Mouse (Mus musculus) midbrain, embryonic 15.5 days (tissue): ENCODE results near the gene Utrn. TPM values are rescaled to one million over a fixed set of nuclear protein-coding genes. Genes with fewer than 3 reads are reported as not detected.

Source experiments
- ATAC-seq: fragments of 200-750 bp; cut with Nextera tagmentation; replicated peaks from 2 replicates; pipeline ENCODE4 v1.8.0; 2017; ENCODE audit warnings: moderate TSS enrichment
- H3K27ac ChIP-seq: fragments of 300-500 bp; sonication (generic); 2 replicates; pipeline ENCODE4 v1.5.1; 2015; ENCODE audit warnings: mild to moderate bottlenecking, inconsistent platforms
- H3K27me3 ChIP-seq: fragments of 300-500 bp; sonication (generic); replicated peaks from 2 replicates; pipeline ENCODE4 v1.6.1; 2015; ENCODE audit warnings: inconsistent platforms
- H3K36me3 ChIP-seq: fragments of 300-500 bp; sonication (generic); replicated peaks from 2 replicates; pipeline ENCODE4 v1.6.1; 2015; ENCODE audit warnings: inconsistent platforms
- H3K4me1 ChIP-seq: fragments of 300-500 bp; sonication (generic); 2 replicates; pipeline ENCODE4 v1.6.1; 2015; ENCODE audit warnings: inconsistent platforms
- H3K4me2 ChIP-seq: fragments of 300-500 bp; sonication (generic); 2 replicates; pipeline ENCODE4 v1.6.1; 2015; ENCODE audit warnings: inconsistent platforms, mild to moderate bottlenecking, moderate library complexity
- H3K4me3 ChIP-seq: fragments of 300-500 bp; sonication (generic); 2 replicates; pipeline ENCODE4 v1.5.1; 2015; ENCODE audit warnings: mild to moderate bottlenecking, inconsistent platforms
- H3K9ac ChIP-seq: fragments of 300-500 bp; sonication (generic); 2 replicates; pipeline ENCODE4 v1.6.1; 2015; ENCODE audit warnings: mild to moderate bottlenecking, inconsistent platforms
- H3K9me3 ChIP-seq: fragments of 300-500 bp; sonication (generic); 2 replicates; pipeline ENCODE4 v1.6.1; 2016; ENCODE audit warnings: inconsistent platforms
- WGBS: fragments of 180-500 bp; shearing (Covaris S2); methylation state at CpG from one replicate; pipeline ENCODE4 v1.1.7; 2015; ENCODE audit warnings: mixed read lengths; 5-methylcytosine and 5-hydroxymethylcytosine counted together
- polyA plus RNA-seq: library from polyadenylated mRNA; unstranded; fragments of >200 nt; fragmentation: Nextera tagmentation; extraction: Ambion mirVana; gene quantifications from 2 replicates; pipeline ENCODE4 v1.2.1, GENCODE M21; 2015

The Utrn gene
- polyA plus RNA-seq, 1 experiment from 2014 or later, result 19.7 TPM

DNA sequence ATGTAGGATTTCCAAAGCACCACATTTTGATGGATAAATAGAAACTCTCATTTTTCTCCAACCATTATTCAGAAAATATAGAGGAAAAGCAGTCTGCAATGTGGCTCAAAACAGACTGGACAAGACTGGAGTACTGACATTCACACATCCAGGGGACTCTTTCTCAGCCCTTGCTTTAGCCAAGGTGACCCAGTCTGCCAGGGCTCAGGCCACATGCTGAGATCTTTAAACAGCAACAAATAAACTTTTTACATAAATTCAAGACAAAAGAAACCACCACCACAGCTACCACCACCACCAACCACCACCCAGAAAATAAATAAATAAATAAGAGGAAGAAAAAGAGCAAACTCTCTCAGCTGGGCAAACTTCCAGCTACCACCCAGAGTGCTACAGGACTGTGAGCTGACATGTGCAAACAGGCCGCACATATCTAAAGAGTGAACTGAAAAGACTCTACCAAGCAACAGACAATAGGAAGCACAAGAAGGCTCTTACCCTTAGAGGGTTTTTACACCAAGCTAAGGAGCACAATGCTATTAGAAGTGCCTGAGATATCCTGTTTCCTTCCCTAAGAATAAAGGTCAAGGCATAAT is 319.1 kb downstream of the Utrn start:
- Histone ChIP-seq H3K9ac (no peak overlapping the region), H3K4me3 (no peak overlapping the region), H3K9me3 (no peaks in the 10 kb centered on the region), H3K36me3 (no peaks in the 10 kb centered on the region), H3K4me1 (peaks cover 12% of the 10 kb centered on the region), H3K27ac (no peak overlapping the region), H3K27me3 (no peaks in the 10 kb centered on the region), H3K4me2 (no peak overlapping the region)
- WGBS, result 21% methylated on average over 1 of the region's 1 CpGs
- ATAC-seq, result no peak

DNA sequence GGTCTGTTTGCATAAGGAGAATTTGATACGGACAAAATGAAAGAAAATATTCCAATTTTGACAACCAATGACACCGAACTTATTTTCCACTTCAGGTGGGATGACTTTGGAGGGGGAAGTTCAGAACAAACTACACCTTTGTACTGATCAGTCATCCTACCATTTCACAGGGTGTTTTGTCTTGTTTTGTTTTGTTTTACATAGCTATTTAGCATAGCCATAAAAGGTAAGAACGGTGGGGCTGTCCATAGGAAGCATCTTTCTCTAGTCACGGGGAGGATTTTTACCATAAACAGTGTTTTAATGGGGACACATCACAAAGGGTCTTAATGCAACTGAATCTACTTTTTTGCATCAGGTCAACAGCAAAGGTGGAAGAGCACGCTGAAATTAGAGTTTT is 319.9 kb downstream of the Utrn start:
- no peaks in the 10 kb centered on the region for H3K9me3 ChIP-seq
- H3K36me3 ChIP-seq, result no peaks in the 10 kb centered on the region
- H3K27me3 ChIP-seq, result no peaks in the 10 kb centered on the region
- H3K27ac ChIP-seq, result no peak overlapping the region
- no peak overlapping the region for H3K4me2 ChIP-seq
- ATAC-seq, result no peak
- peaks cover 12% of the 10 kb centered on the region for H3K4me1 ChIP-seq
- no peak overlapping the region for H3K4me3 ChIP-seq
- no peak overlapping the region for H3K9ac ChIP-seq
- WGBS, result 19% methylated on average over 5 of the region's 5 CpGs

DNA sequence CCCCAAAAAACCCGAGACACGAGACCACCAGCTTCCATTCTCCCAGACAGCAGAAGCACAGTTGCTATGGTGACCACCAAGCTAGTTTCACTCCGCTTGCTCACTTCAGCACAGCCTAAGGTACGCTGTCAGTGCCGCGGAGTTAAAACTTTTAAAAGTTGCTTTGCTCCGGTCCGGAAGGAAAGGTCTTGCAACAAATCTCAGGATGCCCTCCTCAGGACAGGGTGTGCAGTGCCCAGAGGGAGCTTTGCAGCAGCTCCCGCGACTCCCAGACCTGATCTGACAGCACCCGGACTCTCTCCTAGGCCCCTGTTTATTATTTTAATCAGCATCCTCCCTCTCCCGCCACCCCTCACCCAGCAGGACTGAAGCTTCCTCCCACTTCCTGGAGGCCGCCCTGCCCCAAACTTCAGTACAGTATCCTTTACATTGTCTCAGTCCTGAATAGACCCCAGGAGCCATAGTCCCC is 320.5 kb downstream of the Utrn start:
- H3K9me3 ChIP-seq, result no peaks in the 10 kb centered on the region
- no peaks in the 10 kb centered on the region for H3K27me3 ChIP-seq
- H3K4me3 ChIP-seq, result peak overlapping the region; percentile 19
- H3K27ac ChIP-seq, result no peak overlapping the region
- peak; percentile 94 for ATAC-seq
- no peaks in the 10 kb centered on the region for H3K36me3 ChIP-seq
- WGBS, result 1% methylated on average over 13 of the region's 13 CpGs
- peak overlapping the region; percentile 42 for H3K4me2 ChIP-seq
- H3K9ac ChIP-seq, result no peak overlapping the region
- peaks cover 12% of the 10 kb centered on the region for H3K4me1 ChIP-seq

DNA sequence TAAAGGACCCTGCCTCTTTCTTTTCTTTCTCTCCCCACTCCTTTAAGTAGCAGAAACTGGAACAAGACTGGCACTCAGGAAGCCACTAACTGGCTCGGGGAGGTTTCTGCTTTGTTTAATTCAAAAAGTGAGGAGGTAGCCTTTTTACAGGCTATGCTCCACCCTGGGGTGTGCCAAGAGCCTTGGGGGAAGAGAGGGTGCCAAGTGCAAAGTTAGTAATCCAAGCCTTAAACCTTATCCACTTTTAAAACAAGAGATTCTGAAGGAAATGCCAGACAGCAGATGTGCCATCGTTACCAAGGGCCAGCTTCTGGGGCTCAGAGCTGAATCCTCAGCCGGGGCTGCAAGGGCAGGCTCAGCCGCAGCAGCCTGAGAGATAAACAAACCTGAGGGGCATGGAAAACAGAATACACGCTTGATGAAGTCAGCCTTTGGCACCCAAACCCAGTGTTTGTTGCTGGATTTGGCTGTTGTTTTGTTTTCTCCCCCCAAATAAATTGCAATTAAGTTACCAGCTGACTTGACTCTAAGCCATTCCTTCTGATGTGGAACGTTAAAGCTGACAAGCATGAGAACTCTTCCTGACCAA is 322.0 kb downstream of the Utrn start:
- Histone ChIP-seq H3K4me3 (no peak overlapping the region), H3K27ac (no peak overlapping the region), H3K27me3 (no peaks in the 10 kb centered on the region), H3K9ac (no peak overlapping the region), H3K36me3 (no peaks in the 10 kb centered on the region), H3K4me2 (no peak overlapping the region; the same call in 1 of the 2 replicates), H3K9me3 (no peaks in the 10 kb centered on the region), H3K4me1 (peaks cover 12% of the 10 kb centered on the region)
- ATAC-seq, result 0 out of 2 replicates have a peak, but pooled peaks have one; percentile 19
- 44% methylated on average over 6 of the region's 6 CpGs for WGBS

DNA sequence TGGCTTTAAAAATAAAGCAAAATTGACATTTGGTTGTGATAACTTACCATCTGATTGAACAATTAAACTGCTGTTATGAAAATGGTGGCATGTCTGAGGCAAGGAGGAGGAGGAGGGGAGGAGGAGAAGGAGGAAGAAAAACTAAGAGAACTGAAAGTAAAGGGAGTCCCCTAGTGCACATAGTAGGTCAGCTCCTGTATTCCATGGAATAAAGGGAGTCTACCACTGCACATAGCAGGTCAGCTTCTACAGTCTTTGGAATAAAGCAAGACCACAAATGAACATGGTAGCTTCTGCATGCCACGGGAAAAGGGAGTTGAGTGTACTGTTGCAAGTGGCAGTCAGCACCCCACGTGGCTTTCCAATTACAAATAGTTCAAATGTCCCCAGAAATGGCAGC is 323.7 kb downstream of the Utrn start:
- 82% methylated on average over 2 of the region's 2 CpGs for WGBS
- no peaks in the 10 kb centered on the region for H3K27me3 ChIP-seq
- H3K9me3 ChIP-seq, result no peaks in the 10 kb centered on the region
- no peak overlapping the region for H3K9ac ChIP-seq
- no peak overlapping the region for H3K4me2 ChIP-seq
- no peaks in the 10 kb centered on the region for H3K36me3 ChIP-seq
- no peak overlapping the region for H3K27ac ChIP-seq
- no peak for ATAC-seq
- no peak overlapping the region for H3K4me3 ChIP-seq
- peaks cover 12% of the 10 kb centered on the region for H3K4me1 ChIP-seq

DNA sequence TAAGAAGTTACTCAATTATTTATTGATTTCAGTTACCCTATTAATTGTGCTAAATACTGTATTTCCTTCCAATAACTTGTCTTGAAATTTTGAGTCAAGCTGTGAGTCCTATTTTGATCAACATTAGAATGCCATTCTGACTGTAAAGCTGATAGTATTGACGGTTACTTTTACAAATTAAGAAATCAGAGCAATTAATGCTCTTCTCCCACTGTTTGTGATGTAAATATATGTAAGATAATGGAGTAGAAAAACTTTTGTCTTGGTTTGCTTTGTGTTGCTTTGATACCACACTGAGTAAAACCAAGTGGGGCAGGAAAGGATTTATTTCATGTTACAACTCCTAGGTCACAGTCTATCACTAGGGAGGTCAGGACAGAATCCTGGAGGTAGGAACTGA is 327.4 kb downstream of the Utrn start:
- Histone ChIP-seq H3K27ac (no peak overlapping the region), H3K4me2 (no peak overlapping the region), H3K4me1 (no peaks in the 10 kb centered on the region), H3K27me3 (no peaks in the 10 kb centered on the region), H3K9me3 (no peaks in the 10 kb centered on the region), H3K9ac (no peak overlapping the region), H3K36me3 (no peaks in the 10 kb centered on the region), H3K4me3 (no peak overlapping the region)
- ATAC-seq, result no peak
- WGBS, result 72% methylated on average over 1 of the region's 1 CpGs

DNA sequence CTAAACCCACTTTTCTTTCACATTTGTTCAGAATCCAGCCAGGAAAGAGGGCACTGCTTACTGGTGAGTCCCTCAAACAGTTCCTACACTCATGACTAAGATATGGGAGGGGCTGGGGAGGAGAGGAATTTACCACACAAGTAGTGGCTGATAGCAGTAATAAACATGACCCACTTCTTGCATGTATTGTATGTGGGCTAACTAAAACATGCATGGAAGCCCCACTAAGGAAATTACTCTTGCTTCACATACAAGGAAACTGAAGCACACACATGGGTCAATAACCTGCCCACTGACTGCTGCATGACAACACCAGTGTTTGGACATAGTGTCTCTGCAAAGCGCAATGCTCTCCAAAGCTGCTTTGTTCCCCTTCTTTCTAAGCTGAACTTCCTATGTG is 333.9 kb downstream of the Utrn start:
- no peaks in the 10 kb centered on the region for H3K4me1 ChIP-seq
- H3K9me3 ChIP-seq, result no peaks in the 10 kb centered on the region
- H3K4me2 ChIP-seq, result no peak overlapping the region
- no peak overlapping the region for H3K9ac ChIP-seq
- H3K27ac ChIP-seq, result no peak overlapping the region
- no peaks in the 10 kb centered on the region for H3K36me3 ChIP-seq
- no peak for ATAC-seq
- no peak overlapping the region for H3K4me3 ChIP-seq
- 100% methylated on average over 1 of the region's 1 CpGs for WGBS
- H3K27me3 ChIP-seq, result no peaks in the 10 kb centered on the region

DNA sequence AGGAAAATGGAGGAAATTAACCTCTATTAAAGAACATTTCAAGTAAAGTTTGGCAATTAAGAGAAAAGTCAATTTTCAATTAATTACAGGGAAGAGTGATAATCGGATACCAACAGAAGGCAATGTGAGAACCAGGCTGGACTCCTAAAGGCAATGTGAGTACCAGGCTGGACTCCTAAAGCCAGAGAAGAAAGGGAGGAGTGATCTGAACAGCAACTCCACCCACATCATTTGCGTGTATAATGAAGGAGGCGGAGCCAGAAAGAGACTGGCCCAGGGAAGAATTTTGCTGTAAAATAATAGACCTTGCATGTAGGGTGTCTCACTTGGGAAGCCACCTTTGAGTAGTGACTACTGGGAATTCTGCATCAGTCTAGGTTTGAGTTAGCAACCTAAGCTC is 334.4 kb downstream of the Utrn start:
- no peak for ATAC-seq
- H3K9me3 ChIP-seq, result no peaks in the 10 kb centered on the region
- H3K27ac ChIP-seq, result no peak overlapping the region

DNA sequence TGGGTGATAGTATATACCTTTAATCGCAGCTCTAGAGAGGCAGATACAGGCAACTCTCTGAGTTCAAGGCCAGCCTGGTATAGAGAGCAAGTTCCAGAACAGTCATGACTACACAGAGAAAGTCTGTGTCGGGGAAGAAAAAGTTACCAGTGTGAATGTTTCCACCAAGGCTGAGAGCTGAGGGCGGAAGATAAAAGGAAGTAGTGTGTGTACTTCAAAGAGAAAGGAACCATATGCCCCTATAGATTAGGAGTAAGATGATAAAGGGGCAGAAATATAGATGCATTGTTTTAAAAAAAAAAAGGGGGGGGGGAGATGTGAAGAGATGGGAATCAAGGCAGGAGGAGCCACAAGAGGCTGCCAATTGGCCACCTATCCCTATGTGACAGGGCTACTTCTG is 334.9 kb downstream of the Utrn start:
- Histone ChIP-seq H3K9ac (no peak overlapping the region), H3K27me3 (no peaks in the 10 kb centered on the region), H3K4me2 (no peak overlapping the region), H3K27ac (no peak overlapping the region), H3K9me3 (no peaks in the 10 kb centered on the region), H3K36me3 (no peaks in the 10 kb centered on the region), H3K4me3 (no peak overlapping the region), H3K4me1 (no peaks in the 10 kb centered on the region)
- ATAC-seq, result no peak
- WGBS, result 90% methylated on average over 3 of the region's 3 CpGs

More for the DNA sequence above, 334.4 kb downstream of the Utrn start:
- Histone ChIP-seq H3K4me3 (no peak overlapping the region), H3K9ac (no peak overlapping the region), H3K4me2 (no peak overlapping the region), H3K4me1 (no peaks in the 10 kb centered on the region), H3K27me3 (no peaks in the 10 kb centered on the region), H3K36me3 (no peaks in the 10 kb centered on the region)
- 74% methylated on average over 3 of the region's 3 CpGs for WGBS

DNA sequence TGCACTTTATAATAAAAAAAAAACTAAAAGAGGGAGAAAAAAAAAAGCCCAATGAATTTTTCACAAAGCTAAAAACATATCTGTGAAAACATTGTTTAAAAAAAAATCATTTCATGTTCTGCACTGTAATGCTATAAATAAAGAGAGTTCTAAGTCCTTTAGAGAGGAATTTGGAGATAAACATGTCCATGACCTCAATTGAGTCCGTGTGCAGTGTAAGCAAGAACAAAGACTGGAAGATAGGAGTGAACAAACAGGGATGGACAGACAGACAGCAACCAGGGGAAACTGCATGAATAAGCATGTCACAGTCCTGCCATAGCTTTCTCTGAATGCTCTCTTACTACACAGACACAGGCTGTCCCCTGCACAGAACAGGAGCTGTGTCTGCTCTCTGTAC is 347.1 kb downstream of the Utrn start:
- no peak overlapping the region for H3K9ac ChIP-seq
- H3K4me2 ChIP-seq, result no peak overlapping the region
- no peak overlapping the region for H3K27ac ChIP-seq
- H3K27me3 ChIP-seq, result no peaks in the 10 kb centered on the region
- 80% methylated on average over 1 of the region's 1 CpGs for WGBS
- no peaks in the 10 kb centered on the region for H3K36me3 ChIP-seq
- H3K4me1 ChIP-seq, result no peaks in the 10 kb centered on the region
- no peaks in the 10 kb centered on the region for H3K9me3 ChIP-seq
- no peak overlapping the region for H3K4me3 ChIP-seq
- ATAC-seq, result no peak

DNA sequence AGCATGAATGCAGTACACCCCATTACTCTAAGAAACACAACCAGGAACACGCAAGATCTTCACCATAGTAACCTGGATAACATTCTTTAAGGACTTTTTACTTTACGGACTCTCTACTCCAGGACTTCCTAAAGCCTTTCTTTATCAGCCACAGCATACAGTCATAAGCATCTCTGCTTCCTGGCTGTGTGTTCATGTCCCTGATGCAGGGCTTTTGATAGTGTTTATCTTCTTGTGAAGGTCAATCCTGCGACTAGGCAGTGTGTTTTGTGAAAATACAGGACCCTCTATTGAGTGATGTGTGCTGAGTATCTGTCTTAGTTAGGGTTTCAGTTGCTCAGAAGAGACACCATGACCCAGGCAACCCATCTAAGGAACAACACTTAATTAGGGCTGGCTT is 351.0 kb downstream of the Utrn start:
- Histone ChIP-seq H3K27ac (no peak overlapping the region), H3K4me1 (no peaks in the 10 kb centered on the region), H3K9ac (no peak overlapping the region), H3K36me3 (no peaks in the 10 kb centered on the region), H3K4me3 (no peak overlapping the region), H3K4me2 (no peak overlapping the region), H3K9me3 (no peaks in the 10 kb centered on the region), H3K27me3 (no peaks in the 10 kb centered on the region)
- no peak for ATAC-seq
- 90% methylated on average over 3 of the region's 3 CpGs for WGBS

DNA sequence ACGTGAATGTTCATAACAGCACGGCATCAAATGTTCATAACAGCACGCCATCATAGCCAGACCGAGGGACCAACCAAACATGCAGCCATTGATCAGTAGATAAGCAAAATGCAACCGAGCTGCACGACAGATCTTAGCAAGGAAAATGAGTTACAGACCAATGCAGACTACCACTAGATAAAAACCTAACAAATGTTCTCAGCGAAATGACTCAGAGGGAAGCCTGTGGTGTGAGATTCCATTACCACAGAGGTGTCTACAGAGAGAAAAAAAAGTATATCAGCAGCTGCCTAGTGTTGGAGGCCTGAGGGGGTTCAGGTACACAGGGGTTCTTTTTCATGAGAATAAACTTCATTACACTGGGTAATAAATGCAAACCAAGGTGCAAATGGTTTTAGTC is 363.6 kb downstream of the Utrn start:
- no peaks in the 10 kb centered on the region for H3K36me3 ChIP-seq
- WGBS, result 92% methylated on average over 7 of the region's 7 CpGs
- no peak overlapping the region for H3K9ac ChIP-seq
- no peaks in the 10 kb centered on the region for H3K9me3 ChIP-seq
- H3K4me2 ChIP-seq, result no peak overlapping the region
- ATAC-seq, result no peak
- H3K27me3 ChIP-seq, result no peaks in the 10 kb centered on the region
- no peak overlapping the region for H3K27ac ChIP-seq
- no peaks in the 10 kb centered on the region for H3K4me1 ChIP-seq
- no peak overlapping the region for H3K4me3 ChIP-seq

DNA sequence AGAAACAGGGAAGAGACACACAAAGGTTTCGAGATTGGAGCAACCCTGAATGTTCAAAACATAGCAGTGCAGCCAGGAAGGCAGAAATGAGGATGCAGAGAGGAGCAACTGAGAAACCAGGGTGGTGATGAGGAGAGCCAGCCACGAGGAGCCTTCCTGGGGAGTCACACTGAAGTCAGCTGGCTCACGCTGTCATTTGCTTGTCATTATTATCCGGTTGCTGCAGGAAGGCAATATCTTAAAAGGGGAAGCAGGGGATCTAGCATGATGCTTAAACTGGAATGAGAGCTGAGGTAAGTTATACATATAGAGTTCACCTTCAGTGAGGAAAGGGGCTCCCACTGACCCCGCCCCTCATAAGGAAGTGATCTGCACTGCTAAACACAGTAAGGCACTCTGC is 368.7 kb downstream of the Utrn start:
- H3K27ac ChIP-seq, result no peak overlapping the region
- no peaks in the 10 kb centered on the region for H3K4me1 ChIP-seq
- no peak for ATAC-seq
- no peak overlapping the region for H3K4me2 ChIP-seq
- H3K9me3 ChIP-seq, result no peaks in the 10 kb centered on the region
- H3K9ac ChIP-seq, result no peak overlapping the region
- no peaks in the 10 kb centered on the region for H3K27me3 ChIP-seq
- WGBS, result 89% methylated on average over 5 of the region's 5 CpGs
- H3K4me3 ChIP-seq, result no peak overlapping the region
- no peaks in the 10 kb centered on the region for H3K36me3 ChIP-seq
